Mouse (Mus musculus) layer of hippocampus, adult 2 months (tissue): ENCODE measurements around the gene Psmb4. TPM values are rescaled to one million over a fixed set of nuclear protein-coding genes. Genes with fewer than 3 reads are reported as not detected.
"Not testable (repeated sequence)": the region's sequence is repeated elsewhere in the genome, so short reads cannot be mapped to it uniquely, and the experiment has no call there.

Source experiments
- DNase-seq, 2 experiments: peaks; one replicate each; pipeline ENCODE4 v3.0.0; 2022; ENCODE audit warnings: low spot score in 2 of 2
- H3K27ac ChIP-seq: fragments of 200-600 bp; 2 replicates; pipeline ENCODE4 v1.8.1; 2022
- H3K4me3 ChIP-seq: fragments of 200-600 bp; 2 replicates; pipeline ENCODE4 v1.8.1; 2022; ENCODE audit warnings: mild to moderate bottlenecking
- CTCF ChIP-seq: fragments of 200-600 bp; conservative IDR thresholded peaks from 2 replicates; pipeline ENCODE4 v1.8.1; 2022; ENCODE audit warnings: antibody characterized with exemption, mild to moderate bottlenecking, moderate library complexity
- long read RNA-seq, 2 experiments: library from polyadenylated mRNA; stranded (forward); transcript quantifications; one replicate each; pipeline ENCODE4 v2.0.0; 2021; ENCODE audit warnings: borderline mapping rate in 2 of 2
- total RNA-seq, 2 experiments: library from RNA; stranded (reverse); gene quantifications; 2 replicates each; pipeline ENCODE4 v1.2.3; 2021

Gene Psmb4
- 100 to 1,000 TPM; 272 to 281 TPM for total RNA-seq
- long read RNA-seq, experiment 1, transcript Psmb4-201 (7 exons, 1,183 nt) = major isoform, 38 of 44 reads
- long read RNA-seq, experiment 1, partial matches to known transcripts = 4 of 44 reads
- long read RNA-seq, experiment 1, other reads (novel, unspliced or antisense) = 1 of 44 reads
- long read RNA-seq, experiment 2, transcript Psmb4-201 (7 exons, 1,183 nt) = major isoform, 55 of 59 reads
- long read RNA-seq, experiment 2, partial matches to known transcripts = 4 of 59 reads
- long read RNA-seq, experiment 2, other reads (novel, unspliced or antisense) = 0 of 59 reads

GRCm38 (mm10) chr3:94886316-94887224, at the start of gene Psmb4:
TSS of gene Psmb4 (minus strand) at chr3:94886961.
- Histone ChIP-seq H3K27ac (peak within 1 kb of the TSS; percentile 97), H3K4me3 (peak within 1 kb of the TSS; percentile 99)
- DNase-seq = peak; percentile 84 to 88
- TF ChIP-seq CTCF = no peak

DNA sequence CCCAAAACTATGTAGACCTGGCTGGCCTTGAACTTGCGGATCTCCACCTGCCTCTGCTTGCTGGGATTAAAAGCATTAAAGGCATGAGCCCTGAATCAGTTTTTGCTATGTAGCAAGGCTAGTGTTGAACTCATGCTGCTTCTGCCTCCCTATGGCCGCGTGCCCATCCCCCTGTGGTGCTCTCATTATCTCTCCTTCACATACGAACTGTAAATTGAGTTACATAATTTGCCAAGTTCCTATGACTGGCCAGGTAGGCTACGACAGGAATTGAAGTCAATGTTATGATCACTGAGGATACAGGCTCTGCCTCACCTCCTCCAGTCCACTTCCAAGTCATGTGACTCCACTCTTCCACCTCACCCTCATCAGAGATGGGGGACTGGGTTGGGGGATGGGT, 49.4 kb upstream of the Psmb4 start:
- H3K4me3 ChIP-seq = not testable (repeated sequence)

GRCm38 (mm10) chr3:94935332-94935731, 48.6 kb upstream of the Psmb4 start:
- DNase-seq, H3K27ac ChIP-seq, H3K4me3 ChIP-seq: not testable (repeated sequence)

More for the DNA sequence above, 49.4 kb upstream of the Psmb4 start:
- not testable (repeated sequence) for DNase-seq, H3K27ac ChIP-seq

DNA sequence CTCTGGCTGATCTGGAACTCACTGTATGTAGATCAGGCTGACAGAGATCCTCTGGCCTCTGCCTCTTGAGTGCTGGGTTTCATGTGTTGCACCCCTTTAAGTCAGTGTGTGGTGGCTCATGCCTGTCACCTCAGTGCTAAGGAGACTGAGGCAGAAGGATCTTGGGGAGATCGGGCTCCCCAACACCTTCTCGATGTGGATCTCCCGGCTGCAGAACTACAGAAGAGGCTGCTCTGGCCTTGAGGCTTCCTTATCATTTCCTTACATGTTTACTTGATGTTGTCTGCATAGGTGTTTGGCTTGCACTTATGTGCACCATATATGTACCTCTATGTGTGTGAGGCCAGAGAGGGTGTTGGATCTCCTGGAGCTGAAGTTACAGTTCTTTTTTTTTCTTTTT, 47.8 kb upstream of the Psmb4 start:
- H3K4me3 ChIP-seq, DNase-seq, H3K27ac ChIP-seq: not testable (repeated sequence)

- H3K27ac ChIP-seq, DNase-seq, H3K4me3 ChIP-seq: not testable (repeated sequence)
Observed at GRCm38 (mm10) chr3:94933604-94934003, 46.8 kb upstream of the Psmb4 start.

GRCm38 (mm10) chr3:94932809-94933564, 46.2 kb upstream of the Psmb4 start, which contains the start of gene Selenbp1:
TSS of gene Selenbp1 (plus strand) at chr3:94933056.
- TF ChIP-seq CTCF = no peak
- peak within 1 kb of the TSS; percentile 51 for H3K4me3 ChIP-seq
- peak; percentile 42 to 64 for DNase-seq
- peak within 1 kb of the TSS; percentile 74 for H3K27ac ChIP-seq

DNA sequence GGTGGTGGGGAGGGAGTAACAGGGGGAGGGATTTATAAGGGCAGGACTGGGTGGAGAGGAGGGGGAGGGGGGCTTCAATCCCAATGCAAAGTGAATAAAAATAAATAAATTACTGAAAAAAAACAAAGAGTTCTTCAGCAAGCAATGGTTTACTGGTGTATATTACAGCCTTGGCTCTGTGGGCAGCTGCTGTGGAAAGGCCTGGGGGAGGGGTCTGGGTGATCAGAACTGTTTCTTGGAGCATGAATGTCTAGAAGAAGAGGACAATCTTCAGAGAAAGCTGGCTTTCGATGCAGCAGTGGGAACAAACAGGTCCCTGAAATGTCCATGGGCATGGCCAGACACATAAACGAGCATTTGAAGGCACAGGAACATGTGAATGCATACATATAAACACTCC, 45.5 kb upstream of the Psmb4 start:
- H3K4me3 ChIP-seq, DNase-seq: not testable (repeated sequence)
- H3K27ac ChIP-seq = peak overlapping the region; percentile 74; the same call in 1 of the 2 replicates

DNA sequence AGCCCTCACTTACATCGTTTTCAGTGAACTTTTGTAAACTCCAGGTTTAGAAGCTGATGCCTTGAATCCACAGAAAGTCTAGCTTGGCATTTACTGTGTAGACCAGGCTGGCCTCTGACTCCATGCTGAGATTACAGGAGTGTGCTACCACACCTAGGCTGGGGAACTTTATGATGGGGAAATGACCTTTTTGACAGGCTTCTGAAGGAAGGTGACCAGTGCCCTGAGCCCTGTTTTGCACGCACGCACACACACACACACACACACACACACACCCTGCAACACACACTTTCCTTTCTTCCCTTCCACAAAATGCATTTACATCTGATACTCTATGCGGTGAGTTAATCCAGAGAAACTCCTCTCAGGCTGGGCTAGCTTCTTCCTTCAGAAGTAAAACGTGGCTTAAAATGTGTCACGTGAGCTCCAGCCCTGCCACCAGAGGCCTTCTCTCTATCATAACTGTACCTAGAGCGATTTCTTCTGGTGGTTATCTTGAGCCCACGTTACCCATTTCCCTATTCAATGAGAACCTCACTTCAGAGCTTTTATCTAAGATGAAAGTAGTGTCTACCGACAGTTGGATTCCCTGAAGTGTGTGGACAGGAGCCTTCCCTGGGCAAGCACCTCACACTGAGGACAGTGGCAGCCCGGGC, 44.8 kb upstream of the Psmb4 start:
- DNase-seq, H3K27ac ChIP-seq, H3K4me3 ChIP-seq: not testable (repeated sequence)

- DNase-seq, H3K4me3 ChIP-seq, H3K27ac ChIP-seq: not testable (repeated sequence)
Observed at GRCm38 (mm10) chr3:94930386-94931266, 43.9 kb upstream of the Psmb4 start.

DNA sequence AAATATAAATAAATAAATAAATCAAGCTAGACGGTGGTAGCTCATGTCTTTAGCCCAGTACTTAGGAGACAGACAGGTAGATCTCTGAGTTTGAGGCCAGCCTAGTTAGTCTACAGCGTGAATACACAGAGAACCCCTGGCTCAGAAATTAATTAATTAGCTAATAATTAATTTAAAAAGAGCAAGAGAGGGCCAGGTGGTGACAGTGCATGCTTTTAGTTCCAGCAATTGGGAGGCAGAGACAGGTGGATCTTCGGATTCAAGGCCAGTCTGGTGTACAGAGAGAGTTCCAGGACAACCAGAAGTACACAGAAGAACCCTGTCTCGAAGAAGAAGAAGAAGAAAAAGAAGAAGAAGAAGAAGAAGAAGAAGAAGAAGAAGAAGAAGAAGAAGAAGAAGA, 42.2 kb upstream of the Psmb4 start:
- H3K4me3 ChIP-seq, DNase-seq, H3K27ac ChIP-seq: not testable (repeated sequence)

GRCm38 (mm10) chr3:94926301-94926736, 39.6 kb upstream of the Psmb4 start:
- not testable (repeated sequence) for DNase-seq, H3K4me3 ChIP-seq

GRCm38 (mm10) chr3:94924688-94925087, 37.9 kb upstream of the Psmb4 start:
- Histone ChIP-seq H3K27ac (no peak overlapping the region), H3K4me3 (no peak overlapping the region)
- no peak for TF ChIP-seq CTCF
- no peak for DNase-seq

More at GRCm38 (mm10) chr3:94926301-94926736, 39.6 kb upstream of the Psmb4 start:
- not testable (repeated sequence) for H3K27ac ChIP-seq
